Mouse (Mus musculus) kidney, adult 9 months (tissue): Measurements from ENCODE around the gene Timp2.
"Not testable (repeated sequence)": the region's sequence is repeated elsewhere in the genome, so short reads cannot be mapped to it uniquely, and the experiment has no call there.

ENCODE experiments used
- DNase-seq: peaks from one replicate; pipeline ENCODE4 v3.0.0; 2022

The Timp2 gene

DNA sequence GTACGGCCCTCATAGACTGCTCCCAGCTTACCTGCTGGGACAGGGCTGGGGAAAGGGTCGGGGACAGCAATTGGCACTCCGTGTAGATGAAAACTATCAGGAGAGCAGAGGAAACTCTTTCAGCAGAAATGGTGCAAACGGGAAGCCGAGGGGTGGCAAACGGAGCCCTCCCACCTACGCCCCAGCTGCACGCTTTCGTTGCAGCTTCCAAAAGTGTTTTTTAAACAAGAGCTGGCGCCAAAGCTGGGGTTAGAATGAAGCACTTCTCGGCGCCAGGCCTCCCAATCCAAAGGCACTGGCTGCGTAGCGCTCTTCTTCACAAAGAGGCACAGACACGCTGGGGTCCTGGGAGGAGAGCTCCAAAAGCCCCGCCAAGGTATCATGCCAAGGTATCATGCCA lies 24.8 kb downstream of the Timp2 start:
- DNase-seq, result no peak

GRCm38 (mm10) chr11:118330361-118330760 lies 25.2 kb downstream of the Timp2 start:
- no peak for DNase-seq

DNA sequence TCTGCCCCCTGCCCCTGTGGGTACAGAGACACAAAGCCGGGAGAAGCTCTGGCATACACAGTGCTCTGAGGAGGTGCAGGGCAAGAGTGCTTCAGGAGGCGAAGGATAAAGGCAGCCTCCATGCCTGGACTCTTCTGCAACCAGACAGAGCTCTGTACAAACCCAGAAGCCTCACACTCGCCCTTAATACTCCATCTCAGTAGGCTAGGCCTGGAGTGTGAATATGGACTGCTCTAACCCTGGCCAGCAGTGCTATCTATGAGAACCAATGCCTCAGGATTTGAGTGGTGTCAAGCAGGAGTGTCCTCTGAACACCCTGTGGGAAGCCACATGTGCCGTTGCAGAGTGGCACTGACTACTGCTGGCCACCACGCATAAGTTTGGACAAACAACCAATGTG lies 26.6 kb downstream of the Timp2 start:
- DNase-seq, result no peak

- DNase-seq, result no peak
These were observed 27.0 kb downstream of the Timp2 start for GRCm38 (mm10) chr11:118328511-118328910.

- no peak for DNase-seq
These were observed 28.3 kb downstream of the Timp2 start for GRCm38 (mm10) chr11:118326991-118327971.

DNA sequence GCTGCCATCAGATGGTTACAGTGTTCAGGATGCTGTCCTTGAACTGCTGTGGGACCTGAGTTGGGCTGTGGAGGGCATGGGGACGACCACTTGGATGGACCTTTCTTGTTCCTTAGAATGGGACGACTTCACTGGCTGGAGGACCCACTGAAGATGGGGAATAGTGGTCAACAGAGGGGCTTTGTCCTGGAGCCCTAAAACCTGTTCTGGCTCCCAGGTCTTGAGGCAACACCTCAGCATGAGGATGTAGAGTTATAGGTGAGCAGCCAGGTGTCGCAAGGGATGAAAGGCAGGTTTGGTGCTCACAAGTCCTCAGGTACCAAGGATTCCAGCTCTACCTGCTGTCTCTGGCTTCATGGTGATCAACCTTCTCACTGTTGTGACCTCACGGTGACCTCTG lies 29.0 kb downstream of the Timp2 start:
- no peak for DNase-seq

DNA sequence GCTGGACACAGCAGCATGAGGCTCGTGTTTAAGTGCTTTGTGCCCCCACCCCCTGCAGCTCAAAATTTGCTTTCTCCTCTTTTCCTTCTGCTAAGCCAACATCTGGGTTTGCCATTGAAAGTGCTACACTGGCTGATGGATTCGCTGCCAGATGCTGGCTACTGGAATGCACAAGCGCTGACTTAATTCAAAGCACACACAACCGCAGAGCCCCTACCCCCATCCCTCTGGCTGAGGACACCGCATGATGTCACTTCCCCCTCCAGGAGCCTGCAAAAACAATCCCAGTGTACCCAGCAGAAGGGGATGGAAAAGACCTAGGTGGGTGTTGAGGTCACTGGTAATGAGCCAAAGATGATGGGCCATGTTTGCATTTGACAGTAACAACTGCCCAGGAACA lies 31.0 kb downstream of the Timp2 start:
- DNase-seq, result no peak

GRCm38 (mm10) chr11:118323974-118324373 lies 31.6 kb downstream of the Timp2 start:
- DNase-seq, result no peak

DNA sequence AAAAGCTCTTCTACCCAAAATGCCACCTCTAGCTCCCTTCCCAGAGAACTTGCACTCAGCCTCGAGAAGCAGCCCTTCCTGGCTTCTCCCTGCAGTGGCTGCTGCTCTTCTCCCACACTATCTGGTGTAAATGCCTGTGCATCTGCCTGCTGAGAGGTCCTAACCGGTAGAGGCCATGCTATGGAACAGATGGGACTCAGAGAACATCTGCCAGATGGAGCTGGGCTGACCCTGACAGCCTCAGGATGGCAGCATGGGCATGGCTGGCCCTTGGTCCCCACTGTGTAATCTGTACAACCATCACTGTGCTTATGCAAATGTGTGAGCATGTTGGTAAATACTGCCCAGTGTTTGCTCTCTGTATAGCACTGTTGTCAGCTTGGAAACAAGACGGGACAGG lies 32.9 kb downstream of the Timp2 start:
- DNase-seq, result no peak

DNA sequence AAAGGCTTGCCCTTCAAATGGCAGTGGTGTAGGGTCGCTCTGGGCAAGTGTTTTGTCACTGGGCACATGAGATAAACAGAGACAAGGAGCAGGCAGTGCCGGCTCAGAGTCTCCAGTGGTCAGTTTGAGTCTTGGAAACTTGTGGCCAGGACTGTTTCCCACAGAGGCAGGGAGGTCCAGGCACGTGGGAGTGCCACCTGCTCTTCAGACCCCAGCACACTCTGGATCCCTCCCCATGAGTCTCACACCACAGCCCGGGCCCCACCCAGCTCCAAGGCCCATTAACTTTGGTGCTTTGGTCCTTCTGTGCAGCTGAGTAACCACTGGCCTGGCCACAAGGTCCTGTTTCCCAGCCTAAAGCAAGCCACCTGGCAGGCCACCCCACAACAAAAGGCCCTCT lies 33.6 kb downstream of the Timp2 start:
- DNase-seq, result peak; percentile 19

- DNase-seq, result no peak
These were observed 34.0 kb downstream of the Timp2 start for GRCm38 (mm10) chr11:118321500-118321899.

GRCm38 (mm10) chr11:118318678-118319077 lies 36.9 kb downstream of the Timp2 start:
- DNase-seq, result peak; percentile 17

- DNase-seq, result peak; percentile 61
These were observed 38.4 kb downstream of the Timp2 start for GRCm38 (mm10) chr11:118317129-118317528.

GRCm38 (mm10) chr11:118316231-118316806 lies 39.2 kb downstream of the Timp2 start:
- DNase-seq, result no peak

DNA sequence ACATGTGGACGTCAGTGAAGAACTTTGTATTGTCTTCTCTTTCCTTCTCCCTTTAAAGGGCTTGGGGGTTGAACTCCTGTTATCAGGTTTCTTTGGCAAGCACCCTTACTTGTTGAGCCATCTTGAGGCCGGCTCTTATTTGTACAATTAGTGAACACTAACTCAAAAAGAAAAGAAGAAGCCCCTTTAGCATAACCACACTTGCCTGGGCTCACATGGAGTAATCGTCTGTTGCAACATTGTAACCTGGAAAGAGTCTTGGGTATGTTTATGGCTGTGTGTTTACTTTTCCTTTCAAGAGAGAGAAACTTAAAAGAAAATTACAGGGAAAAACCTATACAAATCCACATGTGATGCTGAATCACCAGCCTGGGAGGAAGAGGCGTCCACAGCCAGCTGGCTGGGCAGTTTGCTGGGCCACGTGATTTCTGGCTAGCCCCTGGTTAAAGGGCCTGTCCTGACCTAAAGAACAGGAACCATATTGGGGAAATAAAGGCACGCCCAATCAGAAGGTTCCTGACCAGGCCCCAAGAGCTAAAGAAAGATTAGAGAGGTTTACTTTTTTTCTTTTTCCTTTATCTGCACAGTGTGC lies 43.3 kb downstream of the Timp2 start:
- DNase-seq, result no peak

DNA sequence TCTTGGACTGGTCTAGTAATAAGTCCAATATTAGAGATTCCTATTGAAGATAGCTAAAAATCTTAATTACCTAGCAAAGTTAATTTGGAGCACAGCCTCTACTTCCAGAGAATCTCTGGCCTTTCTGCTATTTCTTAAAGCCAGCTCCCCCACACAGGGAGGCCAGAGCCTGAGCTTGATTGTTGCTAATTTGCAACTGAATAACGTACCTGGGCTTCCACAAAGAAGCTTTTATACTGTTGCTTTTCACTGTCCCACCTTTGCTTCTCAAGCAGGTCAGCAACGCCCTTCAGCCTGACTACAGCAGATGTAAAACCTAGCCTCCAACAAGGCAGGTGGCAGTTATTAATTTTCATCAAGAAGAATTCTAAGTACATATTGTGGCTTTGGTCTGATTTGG lies 47.6 kb downstream of the Timp2 start:
- DNase-seq, result not testable (repeated sequence)

DNA sequence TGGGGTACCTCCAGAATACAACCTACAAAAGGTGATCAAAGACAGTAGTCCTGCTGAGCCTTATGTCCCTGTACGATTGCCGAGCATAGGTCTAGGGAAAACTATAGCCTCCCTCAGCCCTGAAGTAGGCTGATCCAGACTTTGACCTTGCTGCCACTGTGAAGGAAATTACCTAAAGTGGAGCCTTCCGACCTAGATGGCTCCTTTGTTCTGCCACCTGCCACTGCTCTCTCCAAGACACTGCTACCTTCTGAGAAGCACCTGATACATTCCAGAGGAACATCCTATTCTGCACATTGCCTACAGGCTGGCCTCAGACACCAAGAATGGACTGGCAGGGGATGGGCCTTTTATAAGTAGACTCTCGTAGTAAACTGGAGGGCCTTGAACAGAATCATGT lies 51.6 kb downstream of the Timp2 start:
- not testable (repeated sequence) for DNase-seq

- DNase-seq, result no peak
These were observed 56.7 kb downstream of the Timp2 start for GRCm38 (mm10) chr11:118298810-118299209.

DNA sequence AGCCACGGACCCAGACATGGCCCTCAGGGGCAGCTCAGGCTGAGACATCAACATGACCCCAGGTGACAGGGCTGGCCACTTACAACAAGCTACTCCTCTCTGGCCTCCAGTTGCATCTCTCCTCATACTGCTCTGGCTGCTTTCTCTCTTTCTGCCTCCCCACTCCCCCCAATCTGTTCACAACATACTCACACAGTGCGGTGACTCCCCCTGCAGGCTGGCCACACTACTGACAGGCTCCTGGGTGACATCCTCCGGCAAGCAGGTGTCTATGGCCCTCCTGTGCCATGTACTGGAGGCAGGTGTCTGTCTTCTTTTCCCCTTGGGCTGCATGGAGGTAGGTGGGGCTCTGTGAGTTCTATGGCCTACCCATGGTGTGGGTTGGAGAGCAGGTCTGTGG lies 57.6 kb downstream of the Timp2 start:
- DNase-seq, result no peak

DNA sequence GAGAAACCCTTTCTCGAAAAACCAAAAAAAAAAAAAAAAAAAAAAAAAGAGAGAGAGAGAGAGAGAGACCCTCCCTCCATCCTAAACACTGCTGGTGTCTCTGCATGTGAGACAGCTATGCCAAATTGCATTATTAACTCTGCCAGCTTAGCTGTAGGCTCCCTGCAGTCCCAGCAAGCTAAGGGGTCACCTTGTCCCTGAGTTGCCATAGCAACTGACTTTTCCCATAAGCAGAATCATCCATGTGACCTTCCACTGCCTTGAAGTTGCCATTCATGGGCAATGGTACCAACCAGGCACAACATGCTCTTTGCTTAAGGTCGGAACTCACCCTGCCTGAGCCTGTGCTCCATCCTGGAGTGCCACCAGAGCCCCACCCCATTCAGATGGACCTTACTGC lies 60.5 kb downstream of the Timp2 start:
- DNase-seq, result no peak

DNA sequence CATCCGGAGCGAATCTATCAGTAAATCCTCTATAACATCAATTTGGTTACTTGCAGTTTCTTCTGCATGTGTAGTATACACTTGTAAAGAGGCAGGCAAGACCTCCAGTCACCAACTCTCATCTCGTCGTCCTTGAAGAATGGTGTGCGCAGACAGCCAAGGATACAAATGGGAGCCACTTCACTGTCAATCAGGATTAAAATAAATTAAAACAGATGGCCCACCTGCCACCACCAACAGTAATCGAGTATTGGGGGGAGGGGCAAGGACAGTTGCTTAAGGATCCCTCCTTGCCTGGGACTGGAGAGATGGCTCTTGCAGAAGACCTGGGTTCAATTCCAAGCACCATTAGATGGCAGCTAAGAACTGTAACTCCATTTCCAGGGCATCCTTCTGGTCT lies 62.9 kb downstream of the Timp2 start:
- no peak for DNase-seq

DNA sequence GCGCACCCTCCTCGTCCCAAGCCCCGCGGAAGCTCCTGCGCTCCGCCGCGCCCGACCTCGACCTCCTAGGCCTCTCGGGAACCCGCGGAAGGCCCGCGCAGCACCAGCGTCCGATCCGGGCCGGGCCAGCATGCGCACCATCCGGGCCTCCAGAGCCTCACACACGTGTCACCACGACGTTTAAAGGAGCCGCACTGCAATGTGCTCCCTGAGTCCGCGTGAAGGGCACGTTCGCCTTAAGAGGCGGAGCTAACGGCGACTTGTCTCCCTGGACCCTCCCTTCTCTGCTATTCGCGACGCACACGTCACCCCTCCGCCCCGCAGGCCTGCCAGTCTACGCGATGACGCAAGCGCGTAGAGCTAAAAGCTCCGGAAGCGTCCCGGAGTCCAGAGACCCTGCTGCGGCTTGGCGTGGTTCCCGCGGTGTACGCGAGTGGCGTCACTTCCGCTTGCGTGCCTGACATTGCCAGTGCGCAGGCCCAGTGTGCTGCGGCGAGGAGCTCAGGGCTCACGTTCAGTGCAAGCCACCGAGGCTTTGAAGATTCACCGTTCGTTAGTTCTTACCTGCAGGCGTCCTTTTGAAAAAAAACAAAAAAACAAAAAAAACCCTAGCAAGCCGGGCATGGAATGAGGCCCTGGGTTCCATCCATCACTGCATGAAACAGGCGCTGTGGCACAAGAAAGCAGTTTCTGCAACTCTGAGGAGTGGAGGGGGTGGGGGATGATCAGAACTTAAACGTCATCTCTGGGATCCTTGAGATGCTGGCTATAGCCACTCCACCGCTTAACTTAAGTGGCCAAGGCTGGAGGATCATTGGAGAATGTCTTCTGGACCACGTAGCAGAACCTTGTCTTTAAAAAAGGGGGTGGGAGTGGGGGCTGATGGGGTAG lies 65.3 kb downstream of the Timp2 start, which contains the start of gene Usp36:
Gene Usp36 (minus strand): TSS at position 246 of the 891 bp plus-strand sequence.
- peak; percentile 100 for DNase-seq

DNA sequence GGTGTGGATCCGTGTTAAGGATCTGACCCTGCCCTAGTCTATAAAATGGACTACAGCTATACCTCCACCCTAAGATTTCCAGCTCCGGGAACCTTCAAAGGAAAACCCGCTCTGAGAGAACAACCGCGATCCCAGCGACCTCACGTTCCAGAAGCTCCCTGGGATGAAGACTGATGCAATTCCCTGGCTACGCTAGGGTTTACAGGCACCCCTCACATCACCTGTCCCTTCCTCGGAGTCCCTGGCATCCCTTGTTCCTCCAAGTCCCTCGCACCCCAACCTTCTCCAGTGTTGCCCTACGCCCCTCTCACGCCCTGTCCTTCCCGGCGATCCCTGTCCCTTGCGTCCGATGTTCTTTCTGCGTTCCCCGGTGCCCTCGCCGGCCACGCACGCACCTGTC lies 66.0 kb downstream of the Timp2 start:
- no peak for DNase-seq
